Mouse (Mus musculus) embryonic facial prominence, embryonic 11.5 days (tissue): ENCODE results near the gene Grn. TPM values are rescaled to one million over a fixed set of nuclear protein-coding genes. Genes with fewer than 3 reads are reported as not detected.

Experiments
- ATAC-seq: fragments of 200-750 bp; cut with Nextera tagmentation; replicated peaks from 2 replicates; pipeline ENCODE4 v1.8.0; 2017; ENCODE audit warnings: low read depth; ENCODE audit not compliant: insufficient number of reproducible peaks, low FRiP score, low TSS enrichment
- DNase-seq: peaks from one replicate; pipeline ENCODE4 v3.0.0-alpha.2; 2015; ENCODE audit warnings: low spot score
- H3K27ac ChIP-seq: fragments of 300-500 bp; sonication (generic); replicated peaks from 2 replicates; pipeline ENCODE4 v1.5.1; 2014; ENCODE audit warnings: mild to moderate bottlenecking, low read depth, low read length, control low read depth
- H3K27me3 ChIP-seq: fragments of 300-500 bp; sonication (generic); 2 replicates; pipeline ENCODE4 v1.6.1; 2014; ENCODE audit warnings: mild to moderate bottlenecking, low read length, moderate library complexity, mixed read lengths; ENCODE audit not compliant: control insufficient read depth, insufficient read depth
- H3K36me3 ChIP-seq: fragments of 300-500 bp; sonication (generic); replicated peaks from 2 replicates; pipeline ENCODE4 v1.6.1; 2014; ENCODE audit warnings: low read depth, mild to moderate bottlenecking, low read length, moderate library complexity, mixed read lengths; ENCODE audit not compliant: control insufficient read depth, insufficient read depth
- H3K4me1 ChIP-seq: fragments of 300-500 bp; sonication (generic); 2 replicates; pipeline ENCODE4 v1.6.1; 2014; ENCODE audit warnings: low read length, mixed read lengths; ENCODE audit not compliant: control insufficient read depth, insufficient read depth
- H3K4me2 ChIP-seq: fragments of 300-500 bp; sonication (generic); 2 replicates; pipeline ENCODE4 v1.6.1; 2014; ENCODE audit warnings: low read depth, mild to moderate bottlenecking, control low read depth, low read length, moderate library complexity
- H3K4me3 ChIP-seq: fragments of 300-500 bp; sonication (generic); 2 replicates; pipeline ENCODE4 v1.5.1; 2014; ENCODE audit warnings: low read depth, low read length, control low read depth
- H3K9ac ChIP-seq: fragments of 300-500 bp; sonication (generic); replicated peaks from 2 replicates; pipeline ENCODE4 v1.6.1; 2014; ENCODE audit warnings: mild to moderate bottlenecking, control low read depth, low read length
- H3K9me3 ChIP-seq: fragments of 300-500 bp; sonication (generic); replicated peaks from 2 replicates; pipeline ENCODE4 v1.6.1; 2016; ENCODE audit warnings: mild to moderate bottlenecking, low read length, inconsistent platforms, mixed read lengths; ENCODE audit not compliant: control insufficient read depth
- WGBS: fragments of 180-500 bp; shearing (Covaris S2); extraction: QIAGEN DNeasy Blood & Tissue Kit; methylation state at CpG from one replicate; pipeline ENCODE4 v1.1.7; 2014; 5-methylcytosine and 5-hydroxymethylcytosine counted together
- polyA plus RNA-seq: library from polyadenylated mRNA; unstranded; fragments of >200 nt; fragmentation: Nextera tagmentation; extraction: Ambion mirVana; gene quantifications from 2 replicates; pipeline ENCODE4 v1.2.1, GENCODE M21; 2014

Gene Grn
- polyA plus RNA-seq, 1 experiment from 2014 or later = 38.8 TPM

GRCm38 (mm10) chr11:102396671-102397141, 33.4 kb upstream of the Grn start:
- Histone ChIP-seq H3K27me3 (peaks cover 21% of the 10 kb centered on the region), H3K9me3 (no peaks in the 10 kb centered on the region), H3K36me3 (no peaks in the 10 kb centered on the region), H3K9ac (no peak overlapping the region), H3K4me2 (no peak overlapping the region), H3K27ac (no peak overlapping the region), H3K4me1 (peaks cover 8% of the 10 kb centered on the region), H3K4me3 (no peak overlapping the region)
- 81% methylated on average over 7 of the region's 7 CpGs for WGBS
- no peak for DNase-seq
- no peak for ATAC-seq

- H3K4me3 ChIP-seq = no peak overlapping the region
- H3K36me3 ChIP-seq = peaks cover 2% of the 10 kb centered on the region; the same call in 1 of the 2 replicates
- H3K27ac ChIP-seq = no peak overlapping the region
- 80% methylated on average over 20 of the region's 20 CpGs for WGBS
- peaks cover 21% of the 10 kb centered on the region for H3K27me3 ChIP-seq
- H3K4me1 ChIP-seq = peaks cover 4% of the 10 kb centered on the region
- DNase-seq (no peak), ATAC-seq (no peak)
- H3K9ac ChIP-seq = no peak overlapping the region
- no peaks in the 10 kb centered on the region for H3K9me3 ChIP-seq
- H3K4me2 ChIP-seq = no peak overlapping the region
Observed at GRCm38 (mm10) chr11:102398007-102398825, 31.9 kb upstream of the Grn start.

- Histone ChIP-seq H3K27me3 (peaks cover 21% of the 10 kb centered on the region), H3K4me1 (peaks cover 4% of the 10 kb centered on the region), H3K9me3 (no peaks in the 10 kb centered on the region), H3K36me3 (peaks cover 9% of the 10 kb centered on the region), H3K9ac (no peak overlapping the region), H3K4me2 (no peak overlapping the region), H3K27ac (no peak overlapping the region), H3K4me3 (no peak overlapping the region)
- ATAC-seq = no peak
- no peak for DNase-seq
- WGBS = 19% methylated on average over 15 of the region's 15 CpGs
Observed at GRCm38 (mm10) chr11:102399107-102399506, 31.0 kb upstream of the Grn start.

- no peak for ATAC-seq
- H3K27ac ChIP-seq = no peak overlapping the region
- peaks cover 9% of the 10 kb centered on the region for H3K36me3 ChIP-seq
- H3K9me3 ChIP-seq = no peaks in the 10 kb centered on the region
- peaks cover 4% of the 10 kb centered on the region for H3K4me1 ChIP-seq
- peak overlapping the region; percentile 60 for H3K4me2 ChIP-seq
- DNase-seq = no peak
- H3K4me3 ChIP-seq = peak overlapping the region; percentile 23; the same call in 1 of the 2 replicates
- WGBS = 2% methylated on average over 34 of the region's 34 CpGs
- H3K9ac ChIP-seq = no peak overlapping the region; the same call in 1 of the 2 replicates
- peaks cover 21% of the 10 kb centered on the region for H3K27me3 ChIP-seq
Observed at GRCm38 (mm10) chr11:102399610-102400072, 30.5 kb upstream of the Grn start.

- Histone ChIP-seq H3K4me2 (no peak overlapping the region), H3K9ac (no peak overlapping the region), H3K27ac (no peak overlapping the region), H3K27me3 (peaks cover 21% of the 10 kb centered on the region), H3K4me1 (peaks cover 6% of the 10 kb centered on the region), H3K36me3 (peaks cover 9% of the 10 kb centered on the region), H3K4me3 (no peak overlapping the region), H3K9me3 (no peaks in the 10 kb centered on the region)
- 17% methylated on average over 12 of the region's 12 CpGs for WGBS
- DNase-seq (no peak), ATAC-seq (no peak)
Observed at GRCm38 (mm10) chr11:102400513-102401084, 29.5 kb upstream of the Grn start.

- no peaks in the 10 kb centered on the region for H3K9me3 ChIP-seq
- H3K9ac ChIP-seq = no peak overlapping the region
- DNase-seq (no peak), ATAC-seq (no peak)
- no peak overlapping the region for H3K4me3 ChIP-seq
- no peak overlapping the region for H3K27ac ChIP-seq
- peaks cover 21% of the 10 kb centered on the region for H3K27me3 ChIP-seq
- H3K4me1 ChIP-seq = peaks cover 9% of the 10 kb centered on the region
- peaks cover 9% of the 10 kb centered on the region for H3K36me3 ChIP-seq
- H3K4me2 ChIP-seq = no peak overlapping the region
- 55% methylated on average over 12 of the region's 12 CpGs for WGBS
Observed at GRCm38 (mm10) chr11:102401898-102402500, 28.1 kb upstream of the Grn start.

GRCm38 (mm10) chr11:102403657-102404056, 26.5 kb upstream of the Grn start:
- Histone ChIP-seq H3K27ac (no peak overlapping the region), H3K36me3 (peaks cover 9% of the 10 kb centered on the region), H3K4me1 (peaks cover 9% of the 10 kb centered on the region), H3K9ac (no peak overlapping the region), H3K4me2 (no peak overlapping the region), H3K9me3 (no peaks in the 10 kb centered on the region), H3K27me3 (peaks cover 16% of the 10 kb centered on the region), H3K4me3 (no peak overlapping the region)
- ATAC-seq (no peak), DNase-seq (no peak)
- 93% methylated on average over 11 of the region's 11 CpGs for WGBS
